8 mouse cellular contexts compared by ENCODE assay signal in the genomic region with DNA sequence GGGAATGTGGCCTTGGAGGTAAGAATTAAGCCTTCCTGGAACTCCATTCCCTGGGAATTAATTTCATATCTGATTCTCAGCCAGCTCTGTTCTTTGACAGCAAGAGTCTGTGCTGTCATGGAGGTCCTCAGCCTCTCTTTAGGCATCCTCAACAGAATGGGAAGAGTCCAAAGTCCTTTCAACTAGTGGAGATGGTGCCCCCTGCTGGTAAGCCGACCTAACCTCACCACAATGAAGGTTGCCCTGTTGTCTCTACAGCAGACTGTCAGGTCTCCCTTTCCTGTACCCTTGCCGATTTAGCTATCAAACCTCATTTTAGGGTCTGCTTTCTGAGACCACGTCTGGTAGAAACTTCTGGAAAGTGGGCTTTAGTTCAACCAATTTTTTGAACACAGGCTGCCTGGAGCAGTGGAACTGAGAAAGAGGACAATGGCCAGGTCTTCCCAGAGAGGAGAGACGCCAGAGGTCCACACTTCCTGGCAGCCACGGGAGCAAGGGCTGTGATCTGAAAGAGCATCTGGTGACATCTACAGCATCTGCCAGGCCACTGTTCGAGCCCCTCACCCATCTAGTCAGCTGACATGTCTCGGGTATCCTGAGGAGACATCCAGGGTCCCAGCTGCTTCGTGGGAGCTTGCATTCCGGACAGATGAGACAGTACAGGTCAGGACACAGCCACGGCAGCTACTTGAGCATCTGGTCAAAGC. TPM values are rescaled to one million over a fixed set of nuclear protein-coding genes. Genes with fewer than 3 reads are reported as not detected.
DNase-seq lines count a peak whose midpoint lies in the region; ATAC-seq lines count a peak whose summit lies in the region.

No protein-coding gene starts in this region.

- H3K27ac ChIP-seq in forebrain, embryonic 10.5 days, result no peak overlapping the region
- no peak overlapping the region for H3K27ac ChIP-seq in forebrain, embryonic 15.5 days (replicated peaks)
- H3K27ac ChIP-seq in intestine, embryonic 15.5 days, result no peak overlapping the region

- no peak overlapping the region for H3K4me2 ChIP-seq in forebrain, embryonic 15.5 days (replicated peaks)
- no peak overlapping the region for H3K4me2 ChIP-seq in intestine, embryonic 15.5 days (replicated peaks)

- no peak overlapping the region for H3K4me3 ChIP-seq in forebrain, embryonic 10.5 days
- no peak overlapping the region for H3K4me3 ChIP-seq in forebrain, embryonic 15.5 days
- no peak overlapping the region for H3K4me3 ChIP-seq in intestine, embryonic 15.5 days (replicated peaks)

- ATAC-seq in forebrain, embryonic 15.5 days (replicated peaks), result no peak
- peak; percentile 85 for ATAC-seq in intestine, embryonic 15.5 days
- ATAC-seq in megakaryocyte-erythroid progenitor cell, adult 5-6 weeks (replicated peaks; ENCODE audit: low FRiP score, low TSS enrichment, poor library complexity, severe bottlenecking), result peak; percentile 84

- no peaks in the 10 kb centered on the region for H3K36me3 ChIP-seq in forebrain, embryonic 10.5 days (replicated peaks)
- no peaks in the 10 kb centered on the region for H3K36me3 ChIP-seq in forebrain, embryonic 15.5 days
- H3K36me3 ChIP-seq in intestine, embryonic 15.5 days, result no peaks in the 10 kb centered on the region

- 56% methylated on average over 10 of the region's 10 CpGs for WGBS in forebrain, embryonic 10.5 days
- WGBS in forebrain, embryonic 15.5 days, result 58% methylated on average over 10 of the region's 10 CpGs
- WGBS in intestine, embryonic 15.5 days, result 34% methylated on average over 10 of the region's 10 CpGs

- no peaks in the 10 kb centered on the region for H3K27me3 ChIP-seq in forebrain, embryonic 10.5 days (ENCODE audit: poor library complexity, severe bottlenecking)
- H3K27me3 ChIP-seq in forebrain, embryonic 15.5 days, result no peaks in the 10 kb centered on the region
- H3K27me3 ChIP-seq in intestine, embryonic 15.5 days (replicated peaks), result no peaks in the 10 kb centered on the region

- DNase-seq in forebrain, embryonic 10.5 days (ENCODE audit: extremely low spot score, low spot score), result peak; percentile 74
- DNase-seq in cerebellum, postnatal 10 days, result peak; percentile 95 to 97
- DNase-seq in gastrocnemius, postnatal 14 days, result peak; percentile 84
- DNase-seq in left cerebral cortex, postnatal 14 days (ENCODE audit: low spot score in 2 of 2), result peak; percentile 70 to 81
- DNase-seq in spleen, adult 12 weeks (ENCODE audit: low spot score), result peak; percentile 56

- no peaks in the 10 kb centered on the region; the same call in 1 of the 2 replicates for H3K9me3 ChIP-seq in forebrain, embryonic 10.5 days
- H3K9me3 ChIP-seq in forebrain, embryonic 15.5 days, result no peaks in the 10 kb centered on the region
- H3K9me3 ChIP-seq in intestine, embryonic 15.5 days, result no peaks in the 10 kb centered on the region

- intact Hi-C loops in gastrocnemius, postnatal 14 days (cut with DNase I; ENCODE audit: low total_unique reads), result loop anchor here (5.0 kb wide), 1 partner anchor 56 kb away; no protein-coding TSS in a partner anchor
- intact Hi-C loops in left cerebral cortex, postnatal 14 days (cut with DNase I), result loop anchor here (1.0 kb wide), 1 partner anchor 55 kb away; no protein-coding TSS in a partner anchor

- no peak overlapping the region for H3K9ac ChIP-seq in forebrain, embryonic 15.5 days (replicated peaks)
- no peak overlapping the region for H3K9ac ChIP-seq in intestine, embryonic 15.5 days

- 0 out of 2 replicates have a peak, but pooled peaks cover 3% of the 10 kb centered on the region for H3K4me1 ChIP-seq in forebrain, embryonic 10.5 days
- no peaks in the 10 kb centered on the region for H3K4me1 ChIP-seq in forebrain, embryonic 15.5 days
- H3K4me1 ChIP-seq in intestine, embryonic 15.5 days (replicated peaks), result no peaks in the 10 kb centered on the region; the same call in 1 of the 2 replicates

RNA-seq across cellular contexts. Expression of a gene that starts 11.0 kb away (rescaled TPM):
- polyA plus RNA-seq in forebrain, embryonic 10.5 days (2016; fragmentation: Nextera tagmentation; extraction: Ambion mirVana), result 13.1 and 13.9 TPM in 2 replicates
- polyA plus RNA-seq in forebrain, embryonic 15.5 days (2015; fragmentation: Nextera tagmentation; extraction: Ambion mirVana), result 9.5 and 10.6 TPM in 2 replicates
- total RNA-seq in gastrocnemius, postnatal 14 days (2021), result 1 to 10 TPM; 3.2 to 3.3 TPM
- 7.2 and 8.1 TPM in 2 replicates for polyA plus RNA-seq in intestine, embryonic 15.5 days (2015; fragmentation: Nextera tagmentation; extraction: Ambion mirVana)
- total RNA-seq in left cerebral cortex, postnatal 14 days (2021), result 10 to 100 TPM; 14.9 to 16.3 TPM
- total RNA-seq in megakaryocyte-erythroid progenitor cell, adult 5-6 weeks (2014; fragmentation: Nextera tagmentation), result 7.0 and 12.1 TPM in 2 replicates
- total RNA-seq in megakaryocyte-erythroid progenitor cell, adult 5-6 weeks (2017), result 7.1 and 10.1 TPM in 2 replicates

RNA-seq across cellular contexts. Expression of a gene that starts 24.3 kb away (rescaled TPM):
- polyA plus RNA-seq in forebrain, embryonic 10.5 days (2016; fragmentation: Nextera tagmentation; extraction: Ambion mirVana), result 1.3 and 1.6 TPM in 2 replicates
- polyA plus RNA-seq in forebrain, embryonic 15.5 days (2015; fragmentation: Nextera tagmentation; extraction: Ambion mirVana), result 4.5 and 5.4 TPM in 2 replicates
- total RNA-seq in gastrocnemius, postnatal 14 days (2021), result 1 to 10 TPM; 2.9 to 9.2 TPM
- 7.8 and 7.9 TPM in 2 replicates for polyA plus RNA-seq in intestine, embryonic 15.5 days (2015; fragmentation: Nextera tagmentation; extraction: Ambion mirVana)
- 10 to 100 TPM; 18.8 to 26.1 TPM for total RNA-seq in left cerebral cortex, postnatal 14 days (2021)
- total RNA-seq in megakaryocyte-erythroid progenitor cell, adult 5-6 weeks (2014; fragmentation: Nextera tagmentation), result 9.5 and 11.7 TPM in 2 replicates
- total RNA-seq in megakaryocyte-erythroid progenitor cell, adult 5-6 weeks (2017), result 3.3 and 4.2 TPM in 2 replicates

RNA-seq across cellular contexts. Expression of a gene that starts 56.9 kb away (rescaled TPM):
- polyA plus RNA-seq in forebrain, embryonic 10.5 days (2016; fragmentation: Nextera tagmentation; extraction: Ambion mirVana), result 7.3 and 7.4 TPM in 2 replicates
- polyA plus RNA-seq in forebrain, embryonic 15.5 days (2015; fragmentation: Nextera tagmentation; extraction: Ambion mirVana), result 15.0 and 15.3 TPM in 2 replicates
- 10 to 100 TPM; 13.8 to 14.9 TPM for total RNA-seq in gastrocnemius, postnatal 14 days (2021)
- 3.8 and 4.1 TPM in 2 replicates for polyA plus RNA-seq in intestine, embryonic 15.5 days (2015; fragmentation: Nextera tagmentation; extraction: Ambion mirVana)
- total RNA-seq in left cerebral cortex, postnatal 14 days (2021), result 10 to 100 TPM; 43.8 to 45.9 TPM
- 10.9 and 11.9 TPM in 2 replicates for total RNA-seq in megakaryocyte-erythroid progenitor cell, adult 5-6 weeks (2014; fragmentation: Nextera tagmentation)
- total RNA-seq in megakaryocyte-erythroid progenitor cell, adult 5-6 weeks (2017), result 13.1 and 20.5 TPM in 2 replicates
